Mouse (Mus musculus) cerebellum, adult 8-10 months (tissue): ENCODE measurements around the gene Slc43a1.

Source experiments
- DNase-seq: peaks from one replicate; pipeline ENCODE4 v3.0.0; 2022

Gene Slc43a1

DNA sequence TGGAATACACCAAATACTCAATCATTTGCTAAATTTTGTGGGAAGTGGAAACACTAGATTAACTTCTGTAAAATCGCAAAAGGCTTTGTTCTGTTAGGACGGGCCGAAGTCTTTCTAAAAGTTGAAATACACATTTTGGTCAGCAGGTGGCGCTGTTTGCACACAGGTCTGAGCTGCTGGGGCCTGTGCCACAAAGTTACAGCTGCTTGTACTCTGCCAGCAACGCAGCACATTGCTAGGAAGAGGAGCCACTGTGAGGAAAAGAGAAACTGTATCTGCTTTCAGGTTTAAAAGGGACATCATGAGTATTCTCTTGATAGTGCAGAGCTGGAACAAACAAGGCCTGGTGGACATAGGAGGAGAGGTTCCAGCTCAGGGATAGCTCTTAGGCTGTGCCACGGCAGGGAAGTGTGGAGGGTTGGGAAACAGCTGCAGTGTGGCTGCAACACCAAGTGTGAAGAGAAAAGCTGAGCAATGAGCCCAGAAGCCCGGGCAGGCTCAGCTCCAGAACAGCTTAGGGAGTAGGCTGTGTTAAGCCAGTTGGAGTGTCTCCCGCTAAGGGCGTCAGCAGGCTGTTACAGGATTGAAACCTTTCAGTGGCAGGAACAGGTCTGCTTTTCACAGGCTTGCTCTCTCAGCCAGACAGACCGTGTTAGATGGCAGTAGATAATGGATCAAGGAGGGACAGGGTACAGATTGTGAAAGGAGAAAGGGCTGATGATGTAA is 6.8 kb upstream of the Slc43a1 start:
- peak; percentile 85 for DNase-seq

DNA sequence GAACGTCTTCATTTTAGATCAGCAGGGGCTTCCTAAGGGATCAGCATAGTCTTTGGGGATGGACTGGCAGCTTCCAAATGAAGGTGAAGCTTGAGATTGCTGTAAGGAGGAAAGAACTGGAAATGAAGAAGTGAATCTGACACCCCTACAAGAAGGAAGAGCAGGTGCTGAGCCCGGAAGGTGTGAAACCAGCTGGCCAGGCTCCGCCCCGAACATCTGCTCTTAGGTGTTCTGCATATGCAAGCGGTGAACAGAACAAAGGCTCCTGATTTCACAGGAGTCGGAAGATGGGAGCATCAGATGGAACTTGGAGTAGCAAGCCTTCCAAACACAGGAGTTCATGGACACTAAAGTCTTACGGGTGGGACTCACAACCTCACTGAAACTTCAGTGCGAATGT is 1.5 kb upstream of the Slc43a1 start:
- no peak for DNase-seq

DNA sequence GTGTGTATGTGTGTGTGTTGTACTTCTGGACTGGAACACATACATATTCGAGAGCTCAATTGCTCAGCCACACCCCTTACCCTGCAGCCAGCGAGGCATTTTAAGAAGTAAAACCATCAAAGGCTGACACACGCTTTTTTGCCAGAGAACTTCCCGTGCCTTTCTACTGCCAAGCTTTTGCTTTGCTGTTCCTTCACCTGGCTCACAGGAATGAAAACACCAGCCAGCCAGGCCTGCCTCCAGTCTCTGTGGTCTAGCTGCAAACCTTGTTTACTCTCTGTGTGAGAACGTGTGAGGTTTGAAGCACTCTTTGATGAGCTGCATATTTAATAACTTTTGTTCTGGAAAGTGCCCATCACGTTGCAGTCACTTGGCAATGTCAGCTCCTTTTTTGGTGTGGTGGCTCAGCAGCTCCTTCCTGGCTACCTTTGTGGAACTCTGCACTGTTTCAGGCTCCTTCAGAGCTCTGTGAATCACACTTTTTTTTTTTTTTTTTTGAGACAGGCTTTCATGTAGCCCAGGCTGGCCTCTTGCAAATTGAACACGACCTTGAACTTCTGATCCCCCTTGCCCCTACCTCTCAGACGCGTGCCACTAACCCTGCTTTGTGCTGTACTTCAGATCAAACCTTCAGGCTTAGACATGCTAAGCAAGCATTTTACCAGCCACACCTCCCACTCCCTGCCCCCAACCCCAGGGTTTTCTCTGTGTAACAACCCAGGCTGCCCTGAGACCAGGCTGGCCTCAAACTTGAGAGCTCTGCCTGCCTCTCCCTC is 645 bp upstream of the Slc43a1 start:
- no peak for DNase-seq

DNA sequence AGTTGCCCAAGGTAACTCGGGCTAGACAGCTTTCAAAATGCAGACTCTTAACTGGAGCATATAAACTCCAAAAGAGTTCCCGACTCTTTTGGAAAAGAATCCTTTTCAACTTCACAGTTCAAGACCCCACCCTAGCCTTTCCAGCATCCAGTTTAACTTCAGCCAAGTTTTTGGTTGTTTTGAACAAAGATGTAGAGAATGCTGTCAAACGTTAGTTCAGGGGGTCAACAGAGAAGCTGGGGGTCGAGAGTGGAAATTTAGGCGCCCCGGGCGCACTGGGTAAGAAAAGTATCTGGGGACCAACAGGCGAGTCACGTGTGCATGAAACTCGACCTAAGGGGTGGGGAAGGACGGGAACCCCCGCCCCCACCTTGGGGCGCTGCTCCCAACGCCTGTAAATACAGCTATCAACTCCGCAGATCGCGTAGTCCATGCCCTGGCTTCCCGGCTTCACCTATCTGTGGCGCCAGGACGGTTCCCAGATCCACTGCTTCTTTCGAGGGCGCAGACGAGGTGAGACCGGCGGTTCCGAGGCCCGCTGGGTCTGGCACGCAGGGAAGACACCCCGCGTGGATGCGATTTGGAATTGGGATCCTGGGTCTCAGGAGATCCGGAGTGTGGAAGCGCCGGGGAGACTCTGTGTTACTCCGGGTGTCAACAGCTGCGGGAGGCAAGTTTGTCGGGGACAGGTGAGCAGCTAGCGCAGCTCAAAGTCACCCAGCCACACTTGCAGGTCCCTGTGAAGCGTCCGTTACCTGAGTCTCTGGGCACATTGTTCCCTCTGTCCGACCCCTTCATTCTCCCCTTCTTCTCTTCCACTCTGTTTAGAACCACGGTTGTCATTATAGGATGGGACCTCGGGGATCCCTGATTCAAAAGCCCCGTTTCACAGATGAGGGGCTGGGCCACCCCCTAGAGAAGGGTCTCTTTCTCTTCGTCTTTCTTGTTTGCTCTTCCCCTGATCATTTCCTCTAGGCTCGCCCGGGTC is 637 bp downstream of the Slc43a1 start:
- no peak for DNase-seq

DNA sequence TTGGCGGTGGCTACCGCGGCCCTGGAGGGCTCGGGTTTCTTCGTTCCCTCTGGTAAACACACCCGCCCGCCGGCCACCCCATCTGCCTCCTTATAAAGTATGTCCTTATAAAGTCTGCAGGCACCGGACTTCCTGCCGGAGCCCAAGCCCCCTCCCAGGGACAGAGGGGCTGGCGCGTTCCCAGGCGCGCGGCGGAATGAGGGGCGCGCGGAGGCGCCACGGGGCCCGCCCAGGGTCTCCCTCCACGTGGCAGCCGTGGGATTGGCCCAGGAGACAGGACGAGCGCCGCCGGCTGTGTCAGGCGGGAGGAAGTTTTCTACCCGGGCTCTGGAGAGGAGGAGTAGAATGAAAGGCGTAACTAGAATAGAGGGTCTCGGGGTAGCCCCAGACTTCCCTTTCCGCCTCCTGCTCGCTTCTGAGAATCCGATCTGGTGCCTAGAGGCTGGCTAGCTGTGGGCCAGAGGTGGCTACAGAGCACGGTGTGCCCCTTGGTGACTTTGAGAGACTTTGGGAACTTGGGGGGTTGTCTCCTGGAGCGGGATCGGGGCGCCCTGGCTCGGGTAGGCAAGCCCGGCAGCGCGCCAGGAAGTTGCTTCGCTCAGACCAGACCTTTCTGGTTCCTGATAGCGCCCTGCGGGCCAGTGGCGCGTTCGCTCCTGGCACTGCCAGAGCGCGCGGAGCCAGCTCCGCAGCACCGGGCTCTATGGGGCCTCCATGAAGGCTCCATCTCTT is 1.5 kb downstream of the Slc43a1 start:
- DNase-seq, result no peak

DNA sequence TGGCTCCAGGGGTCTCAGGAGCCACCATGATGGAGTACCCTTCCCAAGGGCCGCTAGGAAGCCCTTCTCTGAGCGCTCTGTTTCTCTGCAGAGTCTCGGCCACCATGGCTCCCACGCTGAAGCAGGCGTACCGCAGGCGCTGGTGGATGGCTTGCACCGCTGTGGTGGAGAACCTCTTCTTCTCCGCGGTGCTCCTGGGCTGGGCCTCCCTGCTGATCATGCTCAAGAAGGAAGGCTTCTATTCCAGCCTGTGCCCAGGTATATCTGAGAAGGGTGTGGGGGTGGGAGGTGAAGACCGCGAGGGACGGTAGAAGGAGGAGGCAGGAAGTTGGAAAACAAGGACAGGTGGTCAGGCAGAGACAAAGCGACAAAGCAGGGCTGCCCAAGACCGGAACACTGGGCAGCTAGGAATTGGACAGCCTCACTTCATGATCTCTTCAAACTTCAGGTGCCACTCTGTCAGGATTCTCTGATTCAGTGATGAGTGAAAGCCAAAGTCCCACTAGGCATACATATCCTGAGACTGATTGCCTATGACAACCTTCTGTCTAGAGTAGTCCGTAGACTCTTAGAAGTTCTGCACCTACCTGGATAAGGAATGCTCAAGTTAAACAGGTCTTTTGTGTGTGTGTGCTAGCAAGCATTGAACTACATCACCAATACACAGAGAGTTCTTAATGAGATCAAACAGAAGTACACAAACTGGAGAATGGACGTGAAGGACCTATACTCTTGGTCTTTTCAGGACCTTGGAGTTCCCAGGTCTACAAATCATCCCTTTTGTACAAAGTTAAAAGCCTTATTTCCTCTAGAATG is 2.3 kb downstream of the Slc43a1 start:
- DNase-seq, result no peak

DNA sequence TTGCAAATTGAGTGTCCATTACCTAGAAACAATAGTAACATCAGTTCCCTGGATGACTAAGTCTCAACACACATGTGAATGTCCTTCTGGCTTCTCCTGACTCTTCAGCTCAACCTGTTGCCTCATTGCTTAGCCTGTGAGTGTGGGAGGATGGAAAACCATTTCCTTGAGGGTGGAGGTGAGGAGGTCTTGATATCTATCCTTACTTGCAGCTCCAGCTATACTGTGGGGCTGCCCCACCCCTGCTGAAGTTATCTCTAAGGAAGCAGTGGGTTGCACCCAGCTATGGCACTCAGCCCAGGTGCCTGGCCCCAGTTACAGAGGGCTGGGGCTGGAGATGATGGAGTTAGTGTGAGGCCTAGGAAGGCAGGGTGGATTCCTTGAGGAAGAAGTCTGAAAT is 3.3 kb downstream of the Slc43a1 start:
- DNase-seq, result no peak

DNA sequence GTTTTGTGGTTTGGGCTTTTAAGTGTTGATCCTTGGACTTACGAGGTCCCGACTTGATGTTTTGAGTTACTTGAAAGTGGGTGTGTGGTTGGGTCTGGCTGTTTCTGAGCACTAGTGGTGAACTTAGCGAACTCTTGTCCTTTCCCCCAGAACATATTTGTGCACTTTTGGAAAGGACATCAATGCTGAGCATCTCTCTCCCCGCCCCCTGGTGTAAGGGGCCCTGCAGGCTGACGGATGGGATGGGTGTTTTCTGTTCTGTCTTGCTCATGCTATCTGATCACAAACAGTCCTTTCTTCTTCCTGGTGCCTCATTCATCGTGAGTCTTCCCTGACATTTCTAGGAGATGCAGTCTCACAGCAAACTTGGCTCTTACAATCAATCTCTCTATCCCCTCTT is 5.0 kb downstream of the Slc43a1 start:
- no peak for DNase-seq

DNA sequence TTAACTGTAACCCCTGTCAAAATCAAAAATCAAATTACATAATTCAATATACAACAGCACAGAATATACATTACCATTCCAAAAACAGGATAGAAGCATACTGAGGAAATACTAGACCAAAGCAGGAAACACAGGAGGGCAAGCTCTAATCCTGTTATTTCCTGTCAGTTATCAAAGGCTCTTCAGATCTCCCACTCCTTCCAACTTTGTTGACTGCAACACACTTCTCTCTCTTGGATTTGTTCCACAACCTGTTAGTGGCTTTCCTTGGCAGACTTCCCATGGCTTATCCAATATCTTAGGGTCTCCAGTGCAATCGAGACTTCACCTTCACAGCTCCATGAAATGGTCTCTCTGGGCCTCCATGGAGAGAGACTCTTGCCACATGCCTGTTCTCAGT is 6.6 kb downstream of the Slc43a1 start:
- no peak for DNase-seq

DNA sequence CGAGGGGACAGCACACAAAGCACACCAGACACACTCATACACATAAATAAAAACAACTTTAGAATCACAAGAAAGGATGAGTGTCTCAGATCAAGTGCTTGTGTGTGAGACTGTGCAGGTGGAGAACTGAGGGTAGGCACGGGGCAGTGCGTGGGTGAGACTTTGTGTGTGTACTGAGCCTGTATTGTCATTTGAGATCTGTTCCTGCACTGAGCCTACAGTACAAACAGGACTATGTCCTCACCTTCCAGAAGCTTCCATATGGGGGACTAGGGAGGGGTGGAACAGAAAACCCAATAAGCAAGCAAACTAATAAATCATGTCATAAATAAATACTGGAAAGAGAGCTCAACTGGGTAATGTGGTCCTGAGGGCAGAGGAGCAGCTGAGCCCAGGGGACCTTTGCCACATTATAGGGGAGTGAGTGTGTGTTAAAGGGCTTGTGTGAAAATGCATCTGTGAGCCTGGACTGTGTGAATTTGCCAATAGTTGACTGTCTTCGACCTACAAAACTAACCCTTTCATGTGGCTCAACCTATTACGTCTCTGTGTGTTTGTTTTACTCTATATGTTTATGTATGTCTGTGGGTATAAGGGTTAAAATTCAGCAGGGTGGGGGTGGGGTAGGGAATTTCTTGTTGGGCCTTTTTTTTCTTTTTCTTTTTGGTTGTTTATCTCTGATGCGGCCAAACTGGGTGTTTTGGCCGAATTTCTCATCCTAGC is 11.9 kb downstream of the Slc43a1 start:
- no peak for DNase-seq

DNA sequence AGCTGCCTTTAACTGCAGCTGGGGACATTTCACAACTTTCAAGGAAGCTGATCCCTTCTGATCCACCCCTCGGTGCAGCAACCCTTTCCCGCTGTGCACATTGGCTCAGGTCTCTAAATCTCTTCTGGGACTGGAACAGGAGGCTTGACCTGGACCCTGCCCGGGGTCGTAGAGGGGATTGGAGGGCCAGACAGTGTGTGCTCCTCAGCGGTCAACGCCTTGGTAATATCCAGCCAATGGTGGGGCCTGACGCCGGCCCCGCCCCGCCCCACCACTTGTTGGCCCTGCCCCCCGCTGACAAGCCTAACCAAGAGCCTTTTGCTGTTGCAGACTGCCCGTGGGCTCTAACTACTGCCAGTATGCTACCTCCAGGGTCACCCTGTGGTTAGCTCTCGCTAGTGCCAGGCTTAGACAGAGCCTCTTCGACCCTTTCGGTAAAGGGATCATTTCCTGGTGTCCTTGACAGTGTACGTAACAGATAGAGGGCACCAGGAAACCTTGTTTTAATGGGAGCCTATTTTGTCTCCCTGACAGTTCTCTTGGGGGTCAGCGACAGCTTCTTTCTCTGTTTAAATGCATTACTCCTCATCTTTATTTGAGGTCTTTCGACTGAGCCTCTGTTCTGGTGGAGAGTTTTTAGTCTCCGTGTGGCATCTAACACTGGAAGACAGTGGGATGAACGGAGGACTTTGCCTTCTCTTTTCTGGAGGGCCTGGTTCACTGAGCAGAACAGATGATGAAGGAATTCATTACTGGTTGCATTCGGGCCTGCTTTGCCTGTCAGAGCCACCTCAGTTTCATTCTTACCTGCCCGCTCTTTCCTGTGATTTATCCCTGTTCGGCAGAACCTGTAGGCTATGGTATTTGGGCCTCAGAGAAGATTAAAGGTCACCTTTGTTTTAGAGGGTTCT is 12.7 kb downstream of the Slc43a1 start:
- DNase-seq, result no peak

DNA sequence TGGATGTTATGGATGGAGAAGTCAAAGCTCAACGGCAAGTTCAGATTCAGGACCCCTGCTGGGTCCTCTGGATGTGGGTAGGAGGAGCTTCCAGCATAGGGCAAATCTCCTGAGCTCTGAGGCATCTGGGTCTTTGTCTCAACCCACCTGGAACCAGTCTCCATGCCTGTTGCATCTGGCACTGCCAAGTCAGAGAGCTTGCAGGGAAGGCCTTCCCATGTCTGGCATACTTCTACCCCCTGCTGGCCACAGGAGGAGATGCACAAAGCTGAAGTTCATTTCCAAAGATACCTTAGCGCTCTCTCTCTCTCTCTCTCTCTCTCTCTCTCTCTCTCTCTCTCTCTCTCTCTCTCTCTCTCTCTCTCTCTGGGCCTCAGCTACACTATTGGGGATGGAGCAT is 17.1 kb downstream of the Slc43a1 start:
- no peak for DNase-seq

DNA sequence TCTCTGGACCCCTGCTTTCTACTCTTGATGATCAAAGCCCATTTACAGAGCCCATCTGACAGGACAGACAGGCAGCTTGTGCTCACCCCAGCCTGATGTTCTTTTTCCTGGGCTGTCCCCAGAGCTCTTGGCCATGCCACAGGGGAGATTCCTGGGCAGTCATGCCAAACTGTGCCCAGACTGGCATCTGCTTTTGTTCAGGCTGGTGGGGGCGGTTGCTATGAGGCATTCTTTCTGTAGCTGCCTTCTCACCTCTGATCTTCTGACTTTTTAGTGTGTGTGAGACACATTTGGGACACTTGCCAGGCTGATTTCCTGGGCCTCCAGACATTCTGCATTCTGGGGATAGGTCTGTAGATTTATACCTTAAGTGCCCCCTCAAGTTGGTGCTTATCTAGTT is 19.9 kb downstream of the Slc43a1 start:
- no peak for DNase-seq

DNA sequence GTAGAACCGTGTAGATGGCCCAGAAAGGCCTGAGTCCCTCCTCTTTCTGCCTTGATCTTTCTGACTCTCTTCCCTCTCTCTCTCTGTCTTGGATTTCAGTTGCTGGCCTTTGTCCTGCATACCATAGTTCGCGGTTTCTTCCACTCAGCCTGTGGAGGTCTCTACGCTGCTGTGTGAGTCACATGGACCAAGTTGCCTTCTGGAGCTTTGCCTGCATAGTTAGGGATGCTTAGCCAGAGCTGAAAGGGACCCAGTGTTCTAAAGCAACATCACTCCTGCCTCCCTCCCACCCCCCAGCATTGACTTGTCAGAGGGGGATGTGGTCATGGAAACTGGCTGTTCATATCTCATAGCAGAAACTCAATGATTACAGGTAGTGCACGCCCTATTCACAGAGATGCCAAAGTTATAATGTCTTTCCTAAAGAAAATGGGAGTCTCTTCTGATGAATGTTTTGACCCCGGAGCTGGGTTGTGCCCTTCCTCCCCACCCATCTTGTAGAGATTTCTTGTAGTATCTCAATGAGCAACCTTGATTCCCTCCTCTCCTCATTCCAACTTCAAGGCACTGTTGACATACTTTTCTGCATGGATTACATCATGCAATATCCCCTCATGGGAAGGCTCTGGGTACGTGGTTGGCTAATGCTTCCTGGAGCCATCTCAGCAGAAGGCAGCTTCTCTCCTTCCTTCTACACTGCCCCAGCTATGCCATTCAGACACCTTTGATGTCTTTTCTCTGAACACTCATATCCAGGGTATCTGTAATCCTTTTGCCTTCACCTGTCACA is 21.5 kb downstream of the Slc43a1 start:
- DNase-seq, result no peak

DNA sequence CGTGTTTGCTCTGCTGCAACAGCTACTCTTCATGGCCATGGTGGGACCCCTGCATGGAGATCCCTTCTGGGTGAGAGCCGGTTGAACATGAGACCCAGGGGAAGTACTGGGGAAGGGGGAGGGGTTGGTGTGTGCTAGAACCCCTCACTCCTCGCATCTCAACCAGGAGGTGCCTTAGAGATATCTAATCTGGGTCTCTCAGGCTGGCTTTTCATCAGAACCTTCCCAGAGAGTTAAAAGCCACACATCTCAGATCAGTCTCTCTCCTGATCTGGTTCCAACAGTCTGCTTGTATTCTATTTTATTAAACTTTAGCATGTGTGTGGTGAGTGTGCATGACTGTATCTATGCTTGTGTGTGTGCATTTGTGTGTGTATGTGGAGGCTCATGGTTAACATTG is 22.8 kb downstream of the Slc43a1 start:
- no peak for DNase-seq

DNA sequence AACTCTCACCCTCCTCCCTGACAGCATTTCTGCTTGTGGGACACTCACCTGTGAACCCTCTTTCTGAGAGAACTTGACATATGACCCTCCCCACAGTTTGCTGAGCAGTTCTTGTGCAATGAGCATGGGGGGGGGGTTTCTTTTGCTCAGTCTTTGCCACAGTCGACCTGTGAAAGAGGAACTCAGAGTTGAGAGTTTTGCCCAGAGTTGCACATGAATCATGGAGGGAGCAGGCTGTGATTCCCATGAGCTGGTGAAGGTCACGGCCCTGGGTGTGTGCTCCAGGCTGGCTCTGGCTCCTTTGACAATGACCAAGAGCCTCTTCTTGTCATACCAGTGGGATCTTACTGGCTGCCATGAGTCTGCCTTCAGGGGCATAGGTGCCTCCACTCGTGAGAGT is 23.6 kb downstream of the Slc43a1 start:
- DNase-seq, result no peak

DNA sequence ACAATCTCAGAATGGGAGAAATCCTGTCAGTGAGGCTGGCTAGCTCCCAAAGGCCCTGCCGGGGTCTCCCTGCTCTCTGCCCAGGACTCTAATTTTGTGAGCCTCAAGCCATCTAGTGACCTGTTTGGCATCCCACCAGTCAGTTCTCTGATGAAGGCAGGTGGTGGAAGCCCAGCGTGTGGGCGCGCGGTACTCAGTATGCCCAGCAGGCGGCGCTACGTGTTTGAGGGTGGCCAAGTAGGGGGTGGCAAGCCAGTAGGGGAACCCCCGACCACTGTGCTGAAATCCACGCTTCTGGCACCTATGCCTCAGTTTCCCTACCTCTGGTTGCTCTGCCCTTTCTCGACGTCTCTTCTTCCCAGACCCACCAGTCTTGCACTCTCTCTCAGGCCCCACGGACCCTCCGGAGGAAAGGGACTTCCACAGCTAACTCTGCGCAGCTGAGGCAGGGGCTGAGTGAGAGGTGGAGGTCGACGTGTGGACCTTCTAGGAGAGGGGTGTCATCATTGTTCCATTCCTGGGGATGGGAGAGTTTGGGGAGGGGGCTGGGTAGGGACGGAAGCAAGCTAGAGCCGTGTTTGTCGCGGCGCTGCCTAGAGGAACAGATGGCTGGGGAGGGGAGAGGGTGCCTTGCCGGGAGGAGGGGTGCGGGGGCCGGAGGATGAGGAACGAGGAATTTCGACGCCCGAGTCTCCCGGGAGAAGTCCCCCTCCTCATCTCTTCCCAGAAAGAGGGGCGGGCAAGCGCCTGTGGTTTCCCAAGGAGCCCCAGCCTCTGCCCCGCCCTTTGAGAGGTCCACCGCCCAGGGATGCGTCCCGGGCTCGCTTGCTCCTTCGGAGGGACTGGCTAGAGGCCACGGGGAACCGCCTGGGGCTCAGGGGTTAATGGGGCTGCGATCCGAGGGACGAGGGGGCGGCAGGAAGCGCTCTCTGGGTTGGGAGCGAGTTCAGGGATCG is 27.2 kb downstream of the Slc43a1 start:
- no peak for DNase-seq

DNA sequence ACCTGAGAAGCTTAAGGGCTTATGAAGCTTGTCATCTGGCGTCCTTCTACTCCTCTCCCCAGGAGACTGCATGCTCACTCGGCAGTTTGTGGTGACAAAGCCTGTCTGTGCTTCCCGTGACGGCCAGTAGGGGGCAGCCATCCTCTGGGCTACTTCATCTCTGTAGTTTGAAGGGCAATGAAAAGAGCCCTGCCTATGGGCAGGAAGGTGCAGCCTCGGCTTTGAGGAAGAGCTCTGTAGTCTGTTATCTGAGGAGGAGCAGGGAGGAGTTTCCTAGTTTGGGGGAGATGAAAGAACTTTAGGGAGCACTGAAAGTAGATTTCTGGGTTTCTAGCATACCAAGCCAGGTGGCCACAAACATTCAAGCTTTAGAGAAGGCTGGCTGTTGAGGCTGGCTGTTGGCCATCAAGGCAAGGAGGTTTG is 29.9 kb downstream of the Slc43a1 start:
- no peak for DNase-seq
